Comparison of ENCODE assay signal across 8 mouse cellular contexts in the genomic region with DNA sequence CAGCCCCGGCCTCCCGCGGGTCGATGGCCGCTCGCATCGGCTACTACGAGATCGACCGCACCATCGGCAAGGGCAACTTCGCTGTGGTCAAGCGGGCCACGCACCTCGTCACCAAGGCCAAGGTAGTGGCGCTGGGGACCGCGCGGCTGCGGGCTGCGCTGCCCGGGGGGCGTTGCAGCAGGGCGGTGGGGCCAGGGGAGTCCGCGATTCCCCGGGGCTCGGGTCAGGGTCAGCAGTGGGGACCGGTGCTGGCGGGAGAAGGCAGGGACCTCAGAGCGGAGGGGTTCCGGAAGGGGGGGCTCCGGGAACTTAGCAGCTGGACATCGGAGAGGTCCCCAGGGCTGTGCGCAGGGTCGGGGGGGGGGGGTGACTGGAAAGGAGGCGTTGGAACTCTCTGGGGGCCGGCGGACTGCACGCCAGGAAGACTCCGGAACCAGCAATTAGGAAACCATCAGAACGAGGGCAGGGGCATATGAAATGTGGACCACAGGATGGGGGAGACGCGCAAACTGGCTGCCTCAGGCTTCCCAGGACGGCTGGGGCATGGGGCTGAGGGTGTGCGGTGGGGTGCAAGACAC. TPM values are rescaled to one million over a fixed set of nuclear protein-coding genes. Genes with fewer than 3 reads are reported as not detected.
DNase-seq lines count a peak whose midpoint lies in the region; ATAC-seq and TF ChIP-seq lines count a peak whose summit lies in the region.

No protein-coding gene starts in this region.

- WGBS in embryonic facial prominence, embryonic 11.5 days, result 0% methylated on average over 43 of the region's 46 CpGs
- under 1% methylated on average over 46 of the region's 46 CpGs for WGBS in heart, postnatal 0 days
- under 1% methylated on average over 46 of the region's 46 CpGs for WGBS in limb, embryonic 10.5 days
- under 1% methylated on average over 44 of the region's 46 CpGs for WGBS in midbrain, embryonic 13.5 days
- WGBS in thymus, adult 2 months, result 1% methylated on average over 43 of the region's 46 CpGs

- peak overlapping the region; percentile 81 for H3K4me2 ChIP-seq in embryonic facial prominence, embryonic 11.5 days (ENCODE audit: low read depth, low read length)
- peak overlapping the region; percentile 72 for H3K4me2 ChIP-seq in heart, postnatal 0 days (ENCODE audit: low read depth, low read length)
- H3K4me2 ChIP-seq in midbrain, embryonic 13.5 days (replicated peaks), result peak overlapping the region; percentile 84

- H3K4me3 ChIP-seq in layer of hippocampus, adult 2 months, result peak overlapping the region; percentile 97
- peak overlapping the region; percentile 90 for H3K4me3 ChIP-seq in embryonic facial prominence, embryonic 11.5 days (ENCODE audit: low read depth, low read length)
- H3K4me3 ChIP-seq in heart, postnatal 0 days (ENCODE audit: low read depth, low read length), result peak overlapping the region; percentile 99
- H3K4me3 ChIP-seq in limb, embryonic 10.5 days, result peak overlapping the region; percentile 100
- H3K4me3 ChIP-seq in midbrain, embryonic 13.5 days (replicated peaks), result peak overlapping the region; percentile 97
- peak overlapping the region; percentile 64 for H3K4me3 ChIP-seq in thymus, adult 2 months (ENCODE audit: control insufficient read depth, insufficient read depth, low read length)

- peak in 1 of 2 experiments; percentile 44 for DNase-seq in layer of hippocampus, adult 2 months (ENCODE audit: low spot score in 2 of 2)
- DNase-seq in layer of hippocampus, postnatal 25 days (ENCODE audit: extremely low spot score in 1 of 2, low spot score in 1 of 2), result no peak
- DNase-seq in NIH3T3 (ENCODE audit: low read depth), result peak; percentile 55
- DNase-seq in embryonic facial prominence, embryonic 11.5 days (ENCODE audit: low spot score), result peak; percentile 40
- peak; percentile 49 for DNase-seq in heart, postnatal 0 days (ENCODE audit: low spot score)
- DNase-seq in limb, embryonic 10.5 days (ENCODE audit: low spot score), result no peak
- peak; percentile 39 for DNase-seq in thymus, adult 2 months

- H3K9ac ChIP-seq in embryonic facial prominence, embryonic 11.5 days (replicated peaks; ENCODE audit: low read length), result peak overlapping the region; percentile 94
- H3K9ac ChIP-seq in heart, postnatal 0 days (replicated peaks; ENCODE audit: low read depth, low read length), result peak overlapping the region; percentile 100
- H3K9ac ChIP-seq in midbrain, embryonic 13.5 days (replicated peaks), result peak overlapping the region; percentile 97

- peaks cover 3% of the 10 kb centered on the region; the same call in 1 of the 2 replicates for H3K4me1 ChIP-seq in embryonic facial prominence, embryonic 11.5 days (ENCODE audit: control insufficient read depth, insufficient read depth, low read length)
- peaks cover 34% of the 10 kb centered on the region for H3K4me1 ChIP-seq in heart, postnatal 0 days (ENCODE audit: control insufficient read depth, insufficient read depth)
- peaks cover 68% of the 10 kb centered on the region for H3K4me1 ChIP-seq in limb, embryonic 10.5 days
- peaks cover 48% of the 10 kb centered on the region for H3K4me1 ChIP-seq in midbrain, embryonic 13.5 days (replicated peaks)
- peaks cover 19% of the 10 kb centered on the region for H3K4me1 ChIP-seq in thymus, adult 2 months (replicated peaks; ENCODE audit: control insufficient read depth, insufficient read depth, low read length)

- TF ChIP-seq CTCF in layer of hippocampus, adult 2 months (conservative IDR thresholded peaks at IDR 0.05), result no peak
- TF ChIP-seq CTCF in heart, postnatal 0 days (IDR thresholded peaks at IDR 0.05; ENCODE audit: low read depth), result no peak
- TF ChIP-seq CTCF in thymus, adult 2 months (IDR thresholded peaks at IDR 0.05; ENCODE audit: borderline replicate concordance, control insufficient read depth, extremely low read depth, insufficient read depth, low read length, poor library complexity), result no peak

- TF ChIP-seq POLR2A in thymus, adult 2 months (IDR thresholded peaks at IDR 0.05; ENCODE audit: control insufficient read depth, extremely low read depth, insufficient read depth, low read length, poor library complexity), result no peak

- H3K27me3 ChIP-seq in embryonic facial prominence, embryonic 11.5 days (ENCODE audit: control insufficient read depth, insufficient read depth, low read length), result no peaks in the 10 kb centered on the region
- no peaks in the 10 kb centered on the region for H3K27me3 ChIP-seq in heart, postnatal 0 days (ENCODE audit: control insufficient read depth, insufficient read depth, low read length)
- H3K27me3 ChIP-seq in limb, embryonic 10.5 days (ENCODE audit: low read depth, poor library complexity, severe bottlenecking), result no peaks in the 10 kb centered on the region
- H3K27me3 ChIP-seq in midbrain, embryonic 13.5 days, result 0 out of 2 replicates have a peak, but pooled peaks cover 3% of the 10 kb centered on the region
- H3K27me3 ChIP-seq in thymus, adult 2 months (ENCODE audit: control insufficient read depth, insufficient read depth, low read length), result no peaks in the 10 kb centered on the region

- peak overlapping the region; percentile 100 for H3K27ac ChIP-seq in layer of hippocampus, adult 2 months
- peak overlapping the region; percentile 86 for H3K27ac ChIP-seq in embryonic facial prominence, embryonic 11.5 days (replicated peaks; ENCODE audit: low read depth, low read length)
- H3K27ac ChIP-seq in heart, postnatal 0 days (ENCODE audit: low read depth), result peak overlapping the region; percentile 99
- H3K27ac ChIP-seq in limb, embryonic 10.5 days, result peak overlapping the region; percentile 99
- H3K27ac ChIP-seq in midbrain, embryonic 13.5 days, result peak overlapping the region; percentile 90
- H3K27ac ChIP-seq in thymus, adult 2 months (ENCODE audit: control insufficient read depth, insufficient read depth, low read length), result no peak overlapping the region

- no peak for TF ChIP-seq EP300 in heart, postnatal 0 days (IDR thresholded peaks at IDR 0.05; ENCODE audit: low read depth)

- H3K36me3 ChIP-seq in embryonic facial prominence, embryonic 11.5 days (replicated peaks; ENCODE audit: control insufficient read depth, insufficient read depth, low read depth, low read length), result no peaks in the 10 kb centered on the region
- H3K36me3 ChIP-seq in heart, postnatal 0 days (replicated peaks; ENCODE audit: control insufficient read depth, insufficient read depth, low read length), result no peaks in the 10 kb centered on the region; the same call in 1 of the 2 replicates
- peaks cover 2% of the 10 kb centered on the region for H3K36me3 ChIP-seq in limb, embryonic 10.5 days
- no peaks in the 10 kb centered on the region for H3K36me3 ChIP-seq in midbrain, embryonic 13.5 days
- no peaks in the 10 kb centered on the region for H3K36me3 ChIP-seq in thymus, adult 2 months (ENCODE audit: control insufficient read depth, insufficient read depth, low read length)

- H3K9me3 ChIP-seq in embryonic facial prominence, embryonic 11.5 days (replicated peaks; ENCODE audit: control insufficient read depth, low read length), result no peaks in the 10 kb centered on the region
- H3K9me3 ChIP-seq in heart, postnatal 0 days (replicated peaks; ENCODE audit: control insufficient read depth, low read length), result no peaks in the 10 kb centered on the region
- no peaks in the 10 kb centered on the region for H3K9me3 ChIP-seq in limb, embryonic 10.5 days (replicated peaks)
- no peaks in the 10 kb centered on the region for H3K9me3 ChIP-seq in midbrain, embryonic 13.5 days

- peak; percentile 73 for ATAC-seq in embryonic facial prominence, embryonic 11.5 days (replicated peaks; ENCODE audit: insufficient number of reproducible peaks, low FRiP score, low TSS enrichment, low read depth)
- peak; percentile 40 for ATAC-seq in heart, postnatal 0 days (ENCODE audit: insufficient read depth, low read depth)
- peak; percentile 74 for ATAC-seq in midbrain, embryonic 13.5 days

RNA-seq across cellular contexts. Expression of a gene that starts 0.5 kb away (rescaled TPM):
- 100 to 1,000 TPM; 133 to 141 TPM for total RNA-seq in layer of hippocampus, adult 2 months (2021)
- 100 to 1,000 TPM; 136 to 138 TPM for total RNA-seq in layer of hippocampus, postnatal 25 days (2021)
- polyA plus RNA-seq in embryonic facial prominence, embryonic 11.5 days (2014; fragmentation: Nextera tagmentation; extraction: Ambion mirVana), result 6.9 and 8.2 TPM in 2 replicates
- total RNA-seq in heart, postnatal 0 days (2014; rRNA removed; ENCODE audit: low replicate concordance), result 35.3 and 49.3 TPM in 2 replicates
- 12.2 and 13.1 TPM in 2 replicates for polyA plus RNA-seq in heart, postnatal 0 days (2015; fragmentation: Nextera tagmentation; extraction: Ambion mirVana)
- 10.6 and 11.3 TPM in 2 replicates for polyA plus RNA-seq in limb, embryonic 10.5 days (2016; fragmentation: Nextera tagmentation; extraction: Ambion mirVana)
- polyA plus RNA-seq in midbrain, embryonic 13.5 days (2015; fragmentation: Nextera tagmentation; extraction: Ambion mirVana), result 5.7 and 6.7 TPM in 2 replicates
- polyA plus RNA-seq in thymus, adult 2 months (2012; rRNA removed), result 28.5 and 29.4 TPM in 2 replicates

RNA-seq across cellular contexts. Expression of a gene that starts 0.6 kb away (rescaled TPM):
- 100 to 1,000 TPM; 215 to 228 TPM for total RNA-seq in layer of hippocampus, adult 2 months (2021)
- total RNA-seq in layer of hippocampus, postnatal 25 days (2021), result 100 to 1,000 TPM; 212 to 221 TPM
- 227 and 229 TPM in 2 replicates for polyA plus RNA-seq in embryonic facial prominence, embryonic 11.5 days (2014; fragmentation: Nextera tagmentation; extraction: Ambion mirVana)
- 41.0 and 50.3 TPM in 2 replicates for total RNA-seq in heart, postnatal 0 days (2014; rRNA removed; ENCODE audit: low replicate concordance)
- 83.6 and 92.8 TPM in 2 replicates for polyA plus RNA-seq in heart, postnatal 0 days (2015; fragmentation: Nextera tagmentation; extraction: Ambion mirVana)
- 246 and 265 TPM in 2 replicates for polyA plus RNA-seq in limb, embryonic 10.5 days (2016; fragmentation: Nextera tagmentation; extraction: Ambion mirVana)
- 303 and 305 TPM in 2 replicates for polyA plus RNA-seq in midbrain, embryonic 13.5 days (2015; fragmentation: Nextera tagmentation; extraction: Ambion mirVana)
- polyA plus RNA-seq in thymus, adult 2 months (2012; rRNA removed), result 24.4 and 27.3 TPM in 2 replicates

RNA-seq across cellular contexts. Expression of a gene that starts 58.0 kb away (rescaled TPM):
- total RNA-seq in layer of hippocampus, adult 2 months (2021), result 10 to 100 TPM; 78.3 to 80.8 TPM
- total RNA-seq in layer of hippocampus, postnatal 25 days (2021), result 10 to 100 TPM; 89.2 to 97.9 TPM
- 23.6 and 23.8 TPM in 2 replicates for polyA plus RNA-seq in embryonic facial prominence, embryonic 11.5 days (2014; fragmentation: Nextera tagmentation; extraction: Ambion mirVana)
- total RNA-seq in heart, postnatal 0 days (2014; rRNA removed; ENCODE audit: low replicate concordance), result 78.4 and 80.3 TPM in 2 replicates
- 29.9 and 31.4 TPM in 2 replicates for polyA plus RNA-seq in heart, postnatal 0 days (2015; fragmentation: Nextera tagmentation; extraction: Ambion mirVana)
- polyA plus RNA-seq in limb, embryonic 10.5 days (2016; fragmentation: Nextera tagmentation; extraction: Ambion mirVana), result 26.0 and 28.6 TPM in 2 replicates
- polyA plus RNA-seq in midbrain, embryonic 13.5 days (2015; fragmentation: Nextera tagmentation; extraction: Ambion mirVana), result 27.4 and 32.7 TPM in 2 replicates
- 504 and 614 TPM in 2 replicates for polyA plus RNA-seq in thymus, adult 2 months (2012; rRNA removed)

Comparison
In these comparisons a context has a peak if more than half of its experiments do, and no peak if none do; other contexts are left out.
1. DNase-seq: peak in NIH3T3 (single experiment), embryonic facial prominence, embryonic 11.5 days (single experiment), heart, postnatal 0 days (single experiment) and thymus, adult 2 months (single experiment); none in layer of hippocampus, postnatal 25 days (0 of 2) and limb, embryonic 10.5 days (single experiment).
2. RNA of a gene that starts 58.0 kb away (polyA plus RNA-seq): 504 to 614 TPM in thymus, adult 2 months; 27.4 to 32.7 TPM in midbrain, embryonic 13.5 days, 29.9 to 31.4 TPM in heart, postnatal 0 days, 26.0 to 28.6 TPM in limb, embryonic 10.5 days and 23.6 to 23.8 TPM in embryonic facial prominence, embryonic 11.5 days; every median in the first group is over 10 times any median in the second.
3. Peak in every context shown above with its lines, with median percentiles within 50 percentile points of each other: H3K4me3 ChIP-seq, ATAC-seq, H3K4me2 ChIP-seq and H3K9ac ChIP-seq.